8 mouse cellular contexts compared by ENCODE assay signal in the genomic region with DNA sequence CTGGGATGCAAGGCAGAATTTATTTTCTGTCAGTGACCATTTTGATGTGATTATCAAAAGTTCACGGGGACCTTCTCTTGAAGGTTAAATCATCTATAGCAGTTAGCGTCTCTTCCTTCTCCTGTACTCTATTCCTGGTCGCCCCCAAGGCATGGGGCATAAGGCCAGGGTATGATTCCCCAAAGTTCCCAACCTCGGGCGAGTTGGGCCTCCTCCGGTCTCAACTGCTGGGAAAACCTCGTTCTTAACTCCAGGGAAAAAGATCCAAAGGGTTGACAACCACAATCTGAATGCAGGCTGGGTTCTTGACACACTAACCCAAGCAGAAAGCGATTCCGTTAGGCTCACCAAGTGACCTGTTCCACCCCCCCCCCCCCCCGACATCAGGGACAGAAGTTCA. TPM values are rescaled to one million over a fixed set of nuclear protein-coding genes. Genes with fewer than 3 reads are reported as not detected.
DNase-seq lines count a peak whose midpoint lies in the region; ATAC-seq lines count a peak whose summit lies in the region.
"Had no signal": no experiment of that assay in that cellular context is flagged by ENCODE, and none has a peak within 500 bp of the region (broad histone marks: within the 10 kb centered on the region; RNA-seq: fewer than 3 reads in every experiment).

No protein-coding gene starts in this region.

- no peak for ATAC-seq in kidney, embryonic 14.5 days (ENCODE audit: low FRiP score, low TSS enrichment)
- ATAC-seq in embryonic facial prominence, embryonic 13.5 days (ENCODE audit: insufficient number of reproducible peaks, insufficient read depth, low FRiP score, low TSS enrichment, low read depth) = no peak
- no peak for ATAC-seq in limb, embryonic 12.5 days (ENCODE audit: insufficient number of reproducible peaks, insufficient read depth, low FRiP score, low TSS enrichment, low read depth)
- no peak for ATAC-seq in erythroid progenitor cell, adult 5-6 weeks (replicated peaks; ENCODE audit: low FRiP score, poor library complexity, severe bottlenecking)

- peaks cover 18% of the 10 kb centered on the region for H3K4me1 ChIP-seq in kidney, embryonic 14.5 days (ENCODE audit: control insufficient read depth, insufficient read depth, low read length)
- H3K4me1 ChIP-seq in brown adipose tissue, adult 24 weeks (ENCODE audit: control insufficient read depth, insufficient read depth, insufficient read length, low read length) = no peaks in the 10 kb centered on the region; the same call in 1 of the 2 replicates
- H3K4me1 ChIP-seq in embryonic facial prominence, embryonic 13.5 days = peaks cover 31% of the 10 kb centered on the region
- peaks cover 31% of the 10 kb centered on the region for H3K4me1 ChIP-seq in limb, embryonic 12.5 days (replicated peaks)

- DNase-seq in kidney, adult 8-10 months = no peak
- DNase-seq in right cerebral cortex, postnatal 36 days (ENCODE audit: low spot score in 2 of 2) = no peak
- DNase-seq: cerebellum, adult 9-11 months had no signal

- peak overlapping the region; percentile 12 for H3K4me3 ChIP-seq in kidney, embryonic 14.5 days (ENCODE audit: low read length)
- peak overlapping the region; percentile 32; the same call in 1 of the 2 replicates for H3K4me3 ChIP-seq in brown adipose tissue, adult 24 weeks (ENCODE audit: insufficient read depth, low read depth, low read length)
- H3K4me3 ChIP-seq in embryonic facial prominence, embryonic 13.5 days = peak overlapping the region; percentile 80
- peak overlapping the region; percentile 89 for H3K4me3 ChIP-seq in limb, embryonic 12.5 days (replicated peaks)

- H3K4me2 ChIP-seq in kidney, embryonic 14.5 days (replicated peaks; ENCODE audit: low read depth, low read length) = peak overlapping the region; percentile 87
- H3K4me2 ChIP-seq in embryonic facial prominence, embryonic 13.5 days = peak overlapping the region; percentile 65
- H3K4me2 ChIP-seq in limb, embryonic 12.5 days = peak overlapping the region; percentile 64

- H3K9me3 ChIP-seq in kidney, embryonic 14.5 days (ENCODE audit: control insufficient read depth, low read length) = no peaks in the 10 kb centered on the region
- H3K9me3 ChIP-seq in embryonic facial prominence, embryonic 13.5 days = no peaks in the 10 kb centered on the region
- H3K9me3 ChIP-seq in limb, embryonic 12.5 days = no peaks in the 10 kb centered on the region

- WGBS in kidney, embryonic 14.5 days = under 1% methylated on average over 9 of the region's 10 CpGs
- under 1% methylated on average over 10 of the region's 10 CpGs for WGBS in embryonic facial prominence, embryonic 13.5 days
- under 1% methylated on average over 10 of the region's 10 CpGs for WGBS in limb, embryonic 12.5 days

- H3K27ac ChIP-seq in kidney, embryonic 14.5 days (ENCODE audit: low read depth, low read length) = no peak overlapping the region
- H3K27ac ChIP-seq in brown adipose tissue, adult 24 weeks (replicated peaks; ENCODE audit: low read depth, low read length) = no peak overlapping the region
- H3K27ac ChIP-seq in embryonic facial prominence, embryonic 13.5 days = peak overlapping the region; percentile 100
- peak overlapping the region; percentile 100 for H3K27ac ChIP-seq in limb, embryonic 12.5 days

- no peaks in the 10 kb centered on the region for H3K36me3 ChIP-seq in kidney, embryonic 14.5 days (ENCODE audit: control insufficient read depth, insufficient read depth, low read length)
- no peaks in the 10 kb centered on the region for H3K36me3 ChIP-seq in embryonic facial prominence, embryonic 13.5 days
- no peaks in the 10 kb centered on the region for H3K36me3 ChIP-seq in limb, embryonic 12.5 days

- no peak overlapping the region for H3K9ac ChIP-seq in kidney, embryonic 14.5 days (ENCODE audit: low read depth, low read length)
- H3K9ac ChIP-seq in embryonic facial prominence, embryonic 13.5 days = peak overlapping the region; percentile 71
- peak overlapping the region; percentile 48 for H3K9ac ChIP-seq in limb, embryonic 12.5 days (replicated peaks)

- H3K27me3 ChIP-seq in kidney, embryonic 14.5 days (ENCODE audit: control insufficient read depth, insufficient read depth, low read length) = peaks cover 56% of the 10 kb centered on the region
- H3K27me3 ChIP-seq in embryonic facial prominence, embryonic 13.5 days = peaks cover 39% of the 10 kb centered on the region
- H3K27me3 ChIP-seq in limb, embryonic 12.5 days = peaks cover 8% of the 10 kb centered on the region; the same call in 1 of the 2 replicates

RNA-seq across cellular contexts. Expression of a gene that starts 2.7 kb away (rescaled TPM):
- polyA plus RNA-seq in kidney, embryonic 14.5 days (2014; fragmentation: Nextera tagmentation; extraction: Ambion mirVana) = 23.0 and 56.8 TPM in 2 replicates
- 6.4 and 10.3 TPM in 2 replicates for polyA plus RNA-seq in brown adipose tissue, adult 24 weeks (2012; ENCODE audit: insufficient read depth, insufficient read length, missing spikeins)
- 78.8 and 96.8 TPM in 2 replicates for polyA plus RNA-seq in embryonic facial prominence, embryonic 13.5 days (2015; fragmentation: Nextera tagmentation; extraction: Ambion mirVana)
- 148 and 159 TPM in 2 replicates for polyA plus RNA-seq in limb, embryonic 12.5 days (2016; fragmentation: Nextera tagmentation; extraction: Ambion mirVana)
- 0.42 TPM in 1 of 2 replicates, not detected in the other for total RNA-seq in erythroid progenitor cell, adult 5-6 weeks (2015; ENCODE audit: low replicate concordance)
- total RNA-seq in erythroid progenitor cell, adult 5-6 weeks (2017; ENCODE audit: low replicate concordance) = 0.26 TPM in 1 of 2 replicates, not detected in the other

Comparison
In these comparisons a context has a peak if more than half of its experiments do, and no peak if none do; other contexts are left out.
1. H3K27ac ChIP-seq: peak in embryonic facial prominence, embryonic 13.5 days (single experiment) and limb, embryonic 12.5 days (single experiment); none in kidney, embryonic 14.5 days (single experiment) and brown adipose tissue, adult 24 weeks (single experiment).
2. H3K4me3 ChIP-seq: peak in every context shown above with its lines; median percentile 89 in limb, embryonic 12.5 days; 80 in embryonic facial prominence, embryonic 13.5 days; 32 in brown adipose tissue, adult 24 weeks; 12 in kidney, embryonic 14.5 days.
3. Peak in every context shown above with its lines, with median percentiles within 50 percentile points of each other: H3K4me2 ChIP-seq.